Mouse (Mus musculus) midbrain, embryonic 11.5 days (tissue): ENCODE results near the gene Csad. TPM values are rescaled to one million over a fixed set of nuclear protein-coding genes. Genes with fewer than 3 reads are reported as not detected.
"Not testable (repeated sequence)": the region's sequence is repeated elsewhere in the genome, so short reads cannot be mapped to it uniquely, and the experiment has no call there.

Experiments
- ATAC-seq: fragments of 200-750 bp; cut with Nextera tagmentation; 2 replicates; pipeline ENCODE4 v1.8.0; 2017; ENCODE audit warnings: moderate TSS enrichment, moderate library complexity; ENCODE audit not compliant: low FRiP score
- DNase-seq: peaks from one replicate; pipeline ENCODE4 v3.0.0; 2015; ENCODE audit warnings: low spot score; ENCODE audit errors: missing footprints
- H3K27ac ChIP-seq: fragments of 300-500 bp; sonication (generic); 2 replicates; pipeline ENCODE4 v1.5.1; 2014; ENCODE audit warnings: low read depth, low read length
- H3K27me3 ChIP-seq: fragments of 300-500 bp; sonication (generic); 2 replicates; pipeline ENCODE4 v1.6.1; 2014; ENCODE audit warnings: mild to moderate bottlenecking, low read length, moderate library complexity, mixed read lengths; ENCODE audit not compliant: control insufficient read depth, insufficient read depth
- H3K36me3 ChIP-seq: fragments of 300-500 bp; sonication (generic); 2 replicates; pipeline ENCODE4 v1.6.1; 2014; ENCODE audit warnings: mild to moderate bottlenecking, low read length, moderate library complexity, mixed read lengths; ENCODE audit not compliant: control insufficient read depth, insufficient read depth
- H3K4me1 ChIP-seq: fragments of 300-500 bp; sonication (generic); 2 replicates; pipeline ENCODE4 v1.6.1; 2014; ENCODE audit warnings: low read length; ENCODE audit not compliant: control insufficient read depth, insufficient read depth
- H3K4me2 ChIP-seq: fragments of 300-500 bp; sonication (generic); 2 replicates; pipeline ENCODE4 v1.6.1; 2014; ENCODE audit warnings: mild to moderate bottlenecking, moderate library complexity
- H3K4me3 ChIP-seq: fragments of 300-500 bp; sonication (generic); 2 replicates; pipeline ENCODE4 v1.5.1; 2014; ENCODE audit warnings: low read depth, low read length
- H3K9ac ChIP-seq: fragments of 300-500 bp; sonication (generic); 2 replicates; pipeline ENCODE4 v1.6.1; 2014; ENCODE audit warnings: low read length
- H3K9me3 ChIP-seq: fragments of 300-500 bp; sonication (generic); 2 replicates; pipeline ENCODE4 v1.6.1; 2016; ENCODE audit warnings: low read length; ENCODE audit not compliant: control insufficient read depth
- WGBS: fragments of 180-500 bp; shearing (Covaris S2); extraction: QIAGEN DNeasy Blood & Tissue Kit; methylation state at CpG from one replicate; pipeline ENCODE4 v1.1.7; 2014; 5-methylcytosine and 5-hydroxymethylcytosine counted together
- polyA plus RNA-seq: library from polyadenylated mRNA; unstranded; fragments of >200 nt; fragmentation: Nextera tagmentation; extraction: Ambion mirVana; gene quantifications from 2 replicates; pipeline ENCODE4 v1.2.1, GENCODE M21; 2014

Csad gene
- polyA plus RNA-seq, 1 experiment from 2014 or later: 25.9 TPM

GRCm38 (mm10) chr15:102160415-102161060 lies 44.0 kb downstream of the Csad start:
- Histone ChIP-seq H3K27ac (no peak overlapping the region), H3K4me3 (no peak overlapping the region), H3K4me2 (no peak overlapping the region), H3K9ac (no peak overlapping the region), H3K9me3 (no peaks in the 10 kb centered on the region), H3K4me1 (peaks cover 4% of the 10 kb centered on the region), H3K36me3 (no peaks in the 10 kb centered on the region), H3K27me3 (no peaks in the 10 kb centered on the region)
- ATAC-seq (no peak), DNase-seq (no peak)
- WGBS: 60% methylated on average over 25 of the region's 27 CpGs

DNA sequence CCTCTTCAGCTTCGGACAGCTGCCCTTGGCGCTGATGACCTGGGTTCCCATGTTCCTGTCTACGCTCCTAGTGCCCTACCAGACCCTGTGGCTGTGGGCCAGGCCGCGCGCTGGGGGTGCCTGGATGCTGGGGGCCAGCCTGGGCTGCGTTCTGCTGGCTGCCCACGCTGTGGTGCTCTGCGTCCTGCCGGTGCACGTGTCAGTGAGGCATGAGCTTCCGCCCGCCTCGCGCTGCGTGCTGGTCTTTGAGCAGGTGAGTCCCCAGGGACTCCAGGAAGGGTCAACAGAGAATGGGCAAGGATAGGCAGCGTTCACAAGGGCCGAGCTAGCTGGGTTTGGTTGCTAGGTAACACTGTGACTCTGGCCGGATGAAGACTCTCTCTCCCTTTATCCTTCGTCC lies 47.7 kb downstream of the Csad start:
- peaks cover 7% of the 10 kb centered on the region for H3K4me1 ChIP-seq
- H3K9me3 ChIP-seq: no peaks in the 10 kb centered on the region
- H3K4me2 ChIP-seq: no peak overlapping the region
- no peak overlapping the region for H3K27ac ChIP-seq
- 23% methylated on average over 20 of the region's 20 CpGs for WGBS
- H3K36me3 ChIP-seq: no peaks in the 10 kb centered on the region
- H3K9ac ChIP-seq: peak overlapping the region; percentile 38
- no peak overlapping the region for H3K4me3 ChIP-seq
- DNase-seq (peak; percentile 89), ATAC-seq (peak; percentile 82)
- no peaks in the 10 kb centered on the region for H3K27me3 ChIP-seq

- not testable (repeated sequence) for H3K4me3 ChIP-seq, H3K9ac ChIP-seq, H3K4me1 ChIP-seq, DNase-seq, ATAC-seq, H3K27ac ChIP-seq, H3K27me3 ChIP-seq, H3K4me2 ChIP-seq, H3K9me3 ChIP-seq, H3K36me3 ChIP-seq
- WGBS: 94% methylated on average over 6 of the region's 6 CpGs
Measured at GRCm38 (mm10) chr15:102155006-102155405, 49.5 kb downstream of the Csad start.

GRCm38 (mm10) chr15:102152646-102153045 lies 51.9 kb downstream of the Csad start:
- Histone ChIP-seq H3K27me3 (no peaks in the 10 kb centered on the region), H3K9ac (no peak overlapping the region), H3K36me3 (no peaks in the 10 kb centered on the region), H3K27ac (no peak overlapping the region), H3K9me3 (no peaks in the 10 kb centered on the region), H3K4me1 (peaks cover 7% of the 10 kb centered on the region), H3K4me3 (no peak overlapping the region), H3K4me2 (no peak overlapping the region)
- DNase-seq (peak; percentile 85), ATAC-seq (no peak)
- 21% methylated on average over 4 of the region's 4 CpGs for WGBS

GRCm38 (mm10) chr15:102150301-102151135 lies 54.0 kb downstream of the Csad start, which contains the start of gene Soat2:
Soat2 (plus strand) TSS chr15:102150526.
- no peak for ATAC-seq
- peak; percentile 75 for DNase-seq
- WGBS: 54% methylated on average over 20 of the region's 20 CpGs
- Histone ChIP-seq H3K9me3 (no peaks in the 10 kb centered on the region), H3K4me3 (no peak within 1 kb of the TSS), H3K36me3 (no peaks in the 10 kb centered on the region), H3K9ac (no peak within 1 kb of the TSS), H3K4me2 (no peak within 1 kb of the TSS), H3K27ac (no peak within 1 kb of the TSS), H3K4me1 (peaks cover 2% of the 10 kb centered on the region; the same call in 1 of the 2 replicates), H3K27me3 (peaks cover 3% of the 10 kb centered on the region; the same call in 1 of the 2 replicates)

- ATAC-seq (no peak), DNase-seq (peak; percentile 23)
- 74% methylated on average over 4 of the region's 4 CpGs for WGBS
- Histone ChIP-seq H3K4me3 (no peak overlapping the region), H3K36me3 (no peaks in the 10 kb centered on the region), H3K27ac (no peak overlapping the region), H3K4me1 (peaks cover 2% of the 10 kb centered on the region; the same call in 1 of the 2 replicates), H3K9me3 (no peaks in the 10 kb centered on the region), H3K9ac (no peak overlapping the region), H3K27me3 (peaks cover 13% of the 10 kb centered on the region), H3K4me2 (no peak overlapping the region)
Measured at GRCm38 (mm10) chr15:102149561-102149960, 55.0 kb downstream of the Csad start.

DNA sequence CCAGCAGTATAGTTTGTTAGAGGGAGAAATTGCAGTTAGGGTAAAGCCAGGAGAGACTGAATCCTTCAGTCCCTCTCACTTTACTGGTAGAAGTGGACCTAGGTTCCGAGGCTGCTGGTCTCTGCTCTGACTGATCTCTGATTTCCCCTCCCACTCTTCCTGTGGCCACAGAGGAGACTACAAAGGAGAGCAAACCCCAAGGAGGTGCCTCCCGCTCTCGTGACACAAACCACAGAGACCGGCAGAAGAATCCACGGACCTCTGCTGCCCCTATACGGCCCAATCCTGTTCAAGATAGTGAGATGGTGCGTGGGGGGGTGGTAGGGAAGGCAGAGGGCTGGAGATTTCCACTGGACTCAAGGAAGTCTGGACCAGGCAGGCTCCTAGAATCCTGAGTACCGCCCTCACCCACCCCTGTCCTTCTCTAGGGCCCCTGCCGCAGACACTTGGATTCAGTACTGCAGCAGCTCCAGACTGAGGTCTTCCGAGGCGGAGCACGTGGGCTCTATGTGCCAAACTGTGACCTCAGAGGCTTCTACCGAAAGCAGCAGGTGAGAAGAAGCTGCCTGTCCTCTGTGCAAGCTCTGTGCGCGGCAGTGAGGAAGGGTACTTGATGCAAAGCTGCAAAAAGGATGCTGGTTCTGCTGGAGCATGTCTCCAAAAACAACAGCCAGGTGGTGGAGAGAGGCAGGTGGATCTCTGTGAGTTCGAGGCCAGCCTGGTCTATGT lies 56.7 kb downstream of the Csad start:
- ATAC-seq (no peak), DNase-seq (peak; percentile 65)
- no peak overlapping the region for H3K27ac ChIP-seq
- no peaks in the 10 kb centered on the region for H3K36me3 ChIP-seq
- peaks cover 25% of the 10 kb centered on the region for H3K27me3 ChIP-seq
- H3K4me2 ChIP-seq: no peak overlapping the region
- 73% methylated on average over 16 of the region's 16 CpGs for WGBS
- no peak overlapping the region for H3K4me3 ChIP-seq
- H3K9me3 ChIP-seq: no peaks in the 10 kb centered on the region
- no peak overlapping the region for H3K9ac ChIP-seq
- peaks cover 1% of the 10 kb centered on the region; the same call in 1 of the 2 replicates for H3K4me1 ChIP-seq

DNA sequence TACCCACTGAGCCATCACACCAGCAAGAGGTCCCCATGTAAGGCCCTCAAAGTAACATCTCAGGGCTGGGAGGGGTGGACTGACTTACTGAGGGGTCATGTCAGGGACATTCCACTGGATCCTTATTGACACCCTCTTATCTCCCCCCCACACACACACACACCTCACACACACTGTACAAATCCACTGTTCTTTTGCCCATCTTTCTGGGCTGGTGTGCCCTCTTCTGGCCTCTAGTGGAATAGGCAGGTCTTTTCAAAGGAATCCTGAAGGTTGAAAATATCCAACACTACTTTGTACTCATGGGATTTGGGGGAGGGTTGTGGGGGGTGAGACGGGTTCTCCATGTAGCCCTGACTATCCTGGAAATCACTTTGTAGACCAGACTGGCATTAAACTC lies 57.6 kb downstream of the Csad start:
- Histone ChIP-seq H3K4me3 (no peak overlapping the region), H3K36me3 (no peaks in the 10 kb centered on the region), H3K9ac (no peak overlapping the region), H3K4me1 (no peaks in the 10 kb centered on the region), H3K9me3 (no peaks in the 10 kb centered on the region), H3K27ac (no peak overlapping the region), H3K27me3 (peaks cover 29% of the 10 kb centered on the region), H3K4me2 (no peak overlapping the region)
- DNase-seq (peak; percentile 88), ATAC-seq (0 out of 2 replicates have a peak, but pooled peaks have one; percentile 33)
- 0% methylated on average over 1 of the region's 1 CpGs for WGBS
